Mouse (Mus musculus): Measurements from ENCODE around the gene Tent2.

DNA sequence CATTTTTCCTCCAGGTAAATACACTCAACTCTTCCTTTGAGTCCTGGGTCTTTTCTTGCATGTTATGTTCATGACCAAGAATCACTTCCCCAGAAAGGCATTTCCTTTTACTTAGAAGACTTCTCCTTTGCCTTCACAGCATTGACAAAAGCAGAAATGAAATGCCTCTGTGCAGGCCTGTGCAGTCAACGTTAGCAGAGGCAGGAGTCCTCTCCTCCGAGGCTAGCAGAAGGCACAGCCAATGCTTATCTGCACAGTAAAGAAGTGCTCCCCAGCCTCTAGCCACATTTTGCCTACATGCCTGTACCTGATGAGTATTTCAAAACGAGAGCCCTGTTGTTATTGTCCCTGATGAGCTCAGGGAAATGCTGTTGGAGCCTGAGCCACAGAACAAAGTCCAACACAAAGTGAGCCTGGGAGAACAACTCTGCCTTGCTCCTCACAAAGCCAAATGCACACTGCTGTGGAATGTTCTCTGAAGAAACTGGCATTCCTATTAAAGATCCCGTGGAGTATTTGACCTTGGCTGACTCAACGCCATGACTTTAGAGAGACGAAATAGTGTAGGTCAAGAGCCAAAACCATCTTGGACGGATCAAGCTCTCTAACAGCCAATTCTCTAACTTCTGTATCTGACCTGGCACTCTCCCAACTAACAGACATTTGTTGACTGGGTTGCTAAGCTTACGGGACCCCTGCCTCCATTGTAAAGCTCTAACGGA, 45.7 kb upstream of the Tent2 start:
- no peak for TF ChIP-seq POLR2A (IDR thresholded peaks at IDR 0.05; ENCODE audit: insufficient read depth, low read depth, low read length)
- TF ChIP-seq CTCF (IDR thresholded peaks at IDR 0.05; ENCODE audit: insufficient read depth, low read depth, low read length): no peak
